Mouse (Mus musculus) hindbrain, embryonic 14.5 days (tissue): ENCODE data around the gene Inpp1. TPM values are rescaled to one million over a fixed set of nuclear protein-coding genes. Genes with fewer than 3 reads are reported as not detected.

Experiments used
- ATAC-seq: fragments of 200-750 bp; cut with Nextera tagmentation; 2 replicates; pipeline ENCODE4 v1.8.0; 2017; ENCODE audit warnings: moderate number of reproducible peaks, mild to moderate bottlenecking, moderate TSS enrichment, moderate library complexity; ENCODE audit not compliant: low FRiP score
- DNase-seq: peaks from one replicate; pipeline ENCODE4 v3.0.0-alpha.2; 2015; ENCODE audit warnings: low spot score
- H3K27ac ChIP-seq: fragments of 300-500 bp; sonication (generic); 2 replicates; pipeline ENCODE4 v1.5.1; 2014; ENCODE audit warnings: mild to moderate bottlenecking, moderate library complexity
- H3K27me3 ChIP-seq: fragments of 300-500 bp; sonication (generic); 2 replicates; pipeline ENCODE4 v1.6.1; 2014; ENCODE audit warnings: mild to moderate bottlenecking, low read length, mixed read lengths; ENCODE audit not compliant: control insufficient read depth, insufficient read depth
- H3K36me3 ChIP-seq: fragments of 300-500 bp; sonication (generic); replicated peaks from 2 replicates; pipeline ENCODE4 v1.6.1; 2014; ENCODE audit not compliant: control insufficient read depth, insufficient read depth
- H3K4me1 ChIP-seq: fragments of 300-500 bp; sonication (generic); replicated peaks from 2 replicates; pipeline ENCODE4 v1.6.1; 2014; ENCODE audit warnings: antibody characterized with exemption, low read length, mixed read lengths; ENCODE audit not compliant: control insufficient read depth, insufficient read depth
- H3K4me2 ChIP-seq: fragments of 300-500 bp; sonication (generic); replicated peaks from 2 replicates; pipeline ENCODE4 v1.6.1; 2014; ENCODE audit warnings: mild to moderate bottlenecking, moderate library complexity
- H3K4me3 ChIP-seq: fragments of 300-500 bp; sonication (generic); replicated peaks from 2 replicates; pipeline ENCODE4 v1.5.1; 2014; ENCODE audit warnings: mild to moderate bottlenecking, low read length
- H3K9ac ChIP-seq: fragments of 300-500 bp; sonication (generic); 2 replicates; pipeline ENCODE4 v1.6.1; 2014
- H3K9me3 ChIP-seq: fragments of 300-500 bp; sonication (generic); 2 replicates; pipeline ENCODE4 v1.6.1; 2016; ENCODE audit warnings: low read length; ENCODE audit not compliant: control insufficient read depth
- WGBS: fragments of 180-500 bp; shearing (Covaris S2); extraction: QIAGEN DNeasy Blood & Tissue Kit; methylation state at CpG from one replicate; pipeline ENCODE4 v1.1.7; 2014; 5-methylcytosine and 5-hydroxymethylcytosine counted together
- polyA plus RNA-seq: library from polyadenylated mRNA; unstranded; fragments of >200 nt; fragmentation: Nextera tagmentation; extraction: Ambion mirVana; gene quantifications from 2 replicates; pipeline ENCODE4 v1.2.1, GENCODE M21; 2014

Inpp1 gene
- polyA plus RNA-seq, 1 experiment from 2014 or later, result 35.7 TPM

DNA sequence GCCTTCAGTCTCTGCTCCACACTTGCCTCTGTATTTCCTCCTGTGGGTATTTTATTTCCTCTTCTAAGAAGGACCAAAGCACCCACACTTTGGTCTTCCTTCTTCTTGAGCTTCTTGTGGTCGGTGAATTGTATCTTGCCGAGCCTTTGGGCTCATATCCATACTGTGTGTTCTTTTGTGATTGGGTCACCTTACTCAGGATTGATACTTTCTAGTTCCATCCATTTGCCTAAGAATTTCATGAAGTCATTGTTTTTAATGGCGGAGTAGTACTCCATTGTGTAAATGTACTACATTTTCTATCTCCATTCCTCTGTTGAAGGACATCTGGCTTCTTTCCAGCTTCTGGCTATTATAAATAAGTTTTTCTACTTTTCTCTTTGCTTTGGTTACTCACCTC, 26.9 kb upstream of the Inpp1 start:
- Histone ChIP-seq H3K27ac (no peak overlapping the region), H3K4me3 (peak overlapping the region; percentile 55), H3K27me3 (no peaks in the 10 kb centered on the region), H3K4me1 (peaks cover 8% of the 10 kb centered on the region), H3K4me2 (peak overlapping the region; percentile 52), H3K9me3 (no peaks in the 10 kb centered on the region), H3K9ac (0 out of 2 replicates have a peak overlapping the region, but pooled peaks have one; percentile 77), H3K36me3 (no peaks in the 10 kb centered on the region)
- WGBS, result 26% methylated on average over 3 of the region's 3 CpGs
- ATAC-seq (no peak), DNase-seq (no peak)

DNA sequence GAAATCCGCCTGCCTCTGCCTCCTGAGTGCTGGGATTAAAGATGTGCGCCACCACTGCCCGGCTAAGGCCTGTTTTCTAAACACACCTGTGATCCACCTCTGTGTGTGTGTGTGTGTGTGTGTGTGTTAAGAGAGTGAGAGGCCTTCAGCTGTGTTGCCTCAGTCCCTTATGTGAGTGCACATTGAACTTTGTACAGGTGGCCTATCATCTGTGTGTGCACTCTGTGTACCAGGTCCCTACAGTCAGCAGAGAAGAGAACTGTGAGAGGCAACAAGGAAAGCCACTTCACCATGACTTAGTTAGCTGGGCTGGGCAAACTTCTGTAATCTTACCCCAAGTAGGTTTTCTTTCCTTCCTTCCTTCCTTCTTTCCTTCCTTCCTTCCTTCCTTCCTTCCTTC, 21.6 kb upstream of the Inpp1 start:
- ATAC-seq (no peak), DNase-seq (no peak)
- H3K9ac ChIP-seq, result no peak overlapping the region
- H3K27me3 ChIP-seq, result no peaks in the 10 kb centered on the region
- no peak overlapping the region for H3K27ac ChIP-seq
- H3K4me3 ChIP-seq, result no peak overlapping the region
- H3K4me2 ChIP-seq, result no peak overlapping the region
- no peaks in the 10 kb centered on the region for H3K36me3 ChIP-seq
- WGBS, result 93% methylated on average over 2 of the region's 3 CpGs
- H3K4me1 ChIP-seq, result no peaks in the 10 kb centered on the region
- no peaks in the 10 kb centered on the region for H3K9me3 ChIP-seq

DNA sequence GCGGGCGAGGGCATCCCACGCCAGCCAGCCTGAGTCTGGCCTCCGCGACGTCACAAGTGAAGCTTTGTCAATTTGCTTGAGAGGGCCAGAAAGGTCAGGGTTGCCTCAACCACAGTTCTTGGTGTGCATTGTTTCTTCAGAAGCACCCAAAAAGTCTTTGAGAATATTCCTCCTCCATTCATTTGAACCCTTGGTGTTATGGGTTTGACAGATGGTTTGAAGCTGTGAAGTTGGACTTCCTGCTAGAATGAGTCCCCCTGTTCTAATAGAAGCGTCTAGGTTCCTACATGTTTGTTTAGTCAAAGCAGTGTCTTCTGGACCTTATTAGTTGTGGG, 292 bp upstream of the Inpp1 start:
- WGBS, result 4% methylated on average over 7 of the region's 7 CpGs
- Histone ChIP-seq H3K4me2 (peak overlapping the region; percentile 56), H3K9me3 (no peaks in the 10 kb centered on the region), H3K36me3 (no peaks in the 10 kb centered on the region), H3K9ac (peak overlapping the region; percentile 94), H3K27ac (peak overlapping the region; percentile 93), H3K4me1 (peaks cover 20% of the 10 kb centered on the region), H3K27me3 (no peaks in the 10 kb centered on the region), H3K4me3 (peak overlapping the region; percentile 70)
- DNase-seq, result peak; percentile 59
- ATAC-seq, result no peak

DNA sequence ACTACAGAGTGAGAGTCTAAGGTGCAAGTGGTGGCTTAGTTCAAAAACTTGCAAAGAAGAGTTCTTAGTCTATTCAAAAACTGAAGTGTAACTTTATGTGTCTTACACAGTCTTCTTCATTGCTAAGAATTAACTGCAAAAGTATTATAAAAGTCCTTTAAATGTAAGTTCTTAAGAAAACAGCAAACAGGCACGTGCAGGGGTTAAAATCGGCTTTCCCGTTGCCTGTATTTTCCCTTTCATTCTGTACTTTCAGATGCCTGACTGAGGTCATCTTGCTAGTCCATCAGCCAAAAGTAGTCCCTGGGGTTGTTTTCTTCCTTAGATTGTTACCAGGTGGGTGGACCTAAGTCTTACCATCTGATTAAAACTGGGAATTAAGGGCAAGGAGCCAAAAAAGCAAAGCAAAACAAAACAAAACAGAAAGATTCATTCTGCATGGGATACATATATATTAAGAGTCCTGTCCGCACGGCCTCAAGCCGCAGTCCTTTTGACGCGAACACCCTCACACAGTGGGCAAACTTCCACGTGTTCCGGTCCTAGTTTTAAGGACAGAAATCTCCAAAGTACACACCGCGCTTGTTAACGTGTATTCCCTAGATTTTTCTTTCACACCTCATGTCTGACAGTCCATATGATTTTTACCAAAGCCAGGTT, 1.1 kb downstream of the Inpp1 start:
- Histone ChIP-seq H3K4me3 (peak overlapping the region; percentile 70), H3K9ac (peak overlapping the region; percentile 94), H3K4me1 (peaks cover 20% of the 10 kb centered on the region), H3K27me3 (no peaks in the 10 kb centered on the region), H3K36me3 (no peaks in the 10 kb centered on the region), H3K9me3 (no peaks in the 10 kb centered on the region), H3K27ac (peak overlapping the region; percentile 93; the same call in 1 of the 2 replicates), H3K4me2 (peak overlapping the region; percentile 56)
- ATAC-seq, result 0 out of 2 replicates have a peak, but pooled peaks have one; percentile 13
- DNase-seq, result no peak
- 67% methylated on average over 13 of the region's 13 CpGs for WGBS

DNA sequence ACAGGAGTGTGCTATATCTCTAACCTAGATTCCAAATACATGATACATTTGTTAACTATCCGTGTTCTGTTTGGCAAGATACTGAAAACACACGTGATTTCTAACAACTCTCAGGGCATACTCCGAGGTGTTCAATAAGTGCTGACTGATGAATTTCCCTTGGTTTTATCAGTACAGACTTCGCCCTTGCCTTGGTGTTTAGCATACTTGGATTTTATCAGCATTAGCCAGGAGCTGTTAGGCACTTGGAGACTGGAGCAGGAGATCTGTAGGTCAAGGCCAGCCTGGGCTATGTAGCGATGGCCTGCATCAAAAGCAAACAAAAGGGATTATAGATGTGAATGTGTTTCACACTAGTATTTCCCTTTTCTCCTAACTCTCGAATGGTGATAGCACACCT, 9.0 kb downstream of the Inpp1 start:
- H3K4me1 ChIP-seq, result no peaks in the 10 kb centered on the region
- DNase-seq, result no peak
- no peaks in the 10 kb centered on the region for H3K27me3 ChIP-seq
- no peak overlapping the region for H3K4me2 ChIP-seq
- no peak overlapping the region for H3K9ac ChIP-seq
- ATAC-seq, result no peak
- H3K36me3 ChIP-seq, result peaks cover 3% of the 10 kb centered on the region; the same call in 1 of the 2 replicates
- H3K9me3 ChIP-seq, result no peaks in the 10 kb centered on the region
- H3K4me3 ChIP-seq, result no peak overlapping the region
- 95% methylated on average over 6 of the region's 6 CpGs for WGBS
- H3K27ac ChIP-seq, result no peak overlapping the region

DNA sequence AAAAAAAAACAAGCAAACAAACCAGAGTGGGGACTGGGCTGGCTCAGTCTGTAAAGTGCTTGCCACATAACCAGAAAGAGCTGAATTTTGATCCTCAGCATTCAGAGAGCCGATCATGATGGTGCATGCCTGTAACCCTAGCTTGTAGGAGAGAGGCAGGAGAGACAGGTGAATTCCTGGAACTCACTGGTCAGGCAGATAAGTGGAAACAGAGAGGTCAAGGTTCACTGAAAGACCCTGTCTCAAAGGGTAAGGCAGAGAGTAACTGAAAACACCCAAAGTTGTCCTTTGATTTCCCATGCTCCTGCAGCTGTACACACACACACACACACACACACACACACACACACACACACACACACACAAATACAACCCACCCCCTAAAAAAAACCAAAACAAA, 12.4 kb downstream of the Inpp1 start:
- H3K36me3 ChIP-seq, result no peaks in the 10 kb centered on the region; the same call in 1 of the 2 replicates
- no peak overlapping the region for H3K9ac ChIP-seq
- H3K27ac ChIP-seq, result no peak overlapping the region
- 100% methylated on average over 1 of the region's 1 CpGs for WGBS
- H3K27me3 ChIP-seq, result no peaks in the 10 kb centered on the region
- no peak overlapping the region for H3K4me2 ChIP-seq
- no peaks in the 10 kb centered on the region for H3K4me1 ChIP-seq
- ATAC-seq, result no peak
- H3K4me3 ChIP-seq, result no peak overlapping the region
- H3K9me3 ChIP-seq, result no peaks in the 10 kb centered on the region
- DNase-seq, result no peak

DNA sequence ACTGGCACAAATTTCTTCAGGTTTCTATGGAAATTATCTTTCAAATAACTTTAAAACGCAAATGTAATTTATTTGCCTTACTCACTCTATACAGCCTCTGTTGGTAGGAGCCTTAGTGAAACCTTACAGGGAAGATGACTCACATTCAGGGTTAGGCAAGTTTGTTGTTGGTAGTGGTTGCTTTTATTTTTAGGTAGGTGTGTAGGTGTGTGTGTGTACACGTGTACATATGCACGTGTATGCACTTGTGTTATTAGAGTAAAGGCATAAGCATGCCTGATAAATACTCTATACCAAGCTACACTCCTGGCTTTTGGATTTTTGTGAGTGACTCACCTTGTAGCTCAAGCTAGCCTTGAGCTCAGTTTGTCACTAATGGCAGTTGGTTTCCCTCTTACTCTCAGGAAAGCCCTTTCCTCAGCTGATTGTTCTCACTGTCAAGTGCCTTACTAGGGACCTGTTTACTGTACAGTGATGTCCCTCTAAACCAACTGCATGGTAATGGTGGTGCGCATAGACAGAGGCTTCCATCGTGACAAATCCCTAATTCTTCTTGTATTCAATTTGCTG, 15.0 kb downstream of the Inpp1 start:
- Histone ChIP-seq H3K9ac (no peak overlapping the region), H3K9me3 (no peaks in the 10 kb centered on the region), H3K4me1 (no peaks in the 10 kb centered on the region), H3K27me3 (no peaks in the 10 kb centered on the region), H3K4me2 (no peak overlapping the region), H3K4me3 (no peak overlapping the region), H3K27ac (no peak overlapping the region), H3K36me3 (0 out of 2 replicates have a peak, but pooled peaks cover 6% of the 10 kb centered on the region)
- 90% methylated on average over 5 of the region's 5 CpGs for WGBS
- ATAC-seq (no peak), DNase-seq (no peak)

DNA sequence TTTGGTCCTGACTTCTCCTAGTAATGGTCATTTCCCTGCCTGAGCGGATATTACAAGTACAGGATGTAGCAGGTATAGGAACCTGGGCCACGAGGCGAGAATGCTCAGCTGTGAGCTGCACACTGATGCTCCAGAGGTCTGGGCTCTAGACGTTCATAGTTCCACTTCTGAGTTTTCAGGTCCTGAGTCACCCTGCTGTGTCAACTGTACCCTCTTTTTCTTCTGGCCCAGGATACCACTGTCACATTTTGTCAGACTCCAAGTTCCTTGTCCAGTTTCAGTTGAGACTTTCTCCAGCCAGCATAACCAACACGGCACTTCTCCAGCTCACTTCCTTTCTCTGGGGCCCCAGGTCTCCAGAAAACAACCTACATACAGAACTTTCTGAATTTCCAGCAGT, 15.8 kb downstream of the Inpp1 start:
- Histone ChIP-seq H3K9me3 (no peaks in the 10 kb centered on the region), H3K36me3 (0 out of 2 replicates have a peak, but pooled peaks cover 6% of the 10 kb centered on the region), H3K27ac (no peak overlapping the region), H3K4me3 (no peak overlapping the region), H3K27me3 (no peaks in the 10 kb centered on the region), H3K4me2 (no peak overlapping the region), H3K4me1 (no peaks in the 10 kb centered on the region), H3K9ac (no peak overlapping the region)
- WGBS, result 86% methylated on average over 5 of the region's 5 CpGs
- DNase-seq, result no peak
- no peak for ATAC-seq

DNA sequence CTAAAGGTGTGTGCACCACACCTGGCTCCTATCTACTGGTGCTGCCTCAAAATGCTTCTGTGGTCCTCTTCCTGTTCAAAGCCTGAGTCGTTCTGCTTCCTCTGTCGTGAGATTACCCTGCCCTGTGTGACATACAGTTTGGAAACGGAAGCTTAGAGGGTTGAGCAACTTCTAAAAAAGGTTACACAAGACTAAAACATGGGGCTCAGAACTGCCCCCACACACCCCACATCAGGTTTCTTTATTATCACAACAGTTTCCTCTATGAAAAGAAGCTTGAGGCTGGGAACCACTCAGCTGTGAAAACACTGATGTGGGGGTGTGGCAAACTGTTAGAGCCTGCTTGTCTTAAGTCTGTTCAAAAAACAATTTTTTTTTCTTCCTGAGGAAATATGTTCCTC, 17.1 kb downstream of the Inpp1 start:
- ATAC-seq (no peak), DNase-seq (no peak)
- no peak overlapping the region for H3K4me3 ChIP-seq
- H3K36me3 ChIP-seq, result peaks cover 11% of the 10 kb centered on the region; the same call in 1 of the 2 replicates
- no peaks in the 10 kb centered on the region for H3K9me3 ChIP-seq
- H3K4me2 ChIP-seq, result no peak overlapping the region
- no peak overlapping the region for H3K27ac ChIP-seq
- no peak overlapping the region for H3K9ac ChIP-seq
- H3K4me1 ChIP-seq, result no peaks in the 10 kb centered on the region
- 76% methylated on average over 3 of the region's 3 CpGs for WGBS
- no peaks in the 10 kb centered on the region for H3K27me3 ChIP-seq
